Mouse (Mus musculus) spleen, adult 2 months (tissue): ENCODE data around the gene Hlcs. TPM values are rescaled to one million over a fixed set of nuclear protein-coding genes. Genes with fewer than 3 reads are reported as not detected.

Experiments used
- DNase-seq, 2 experiments: peaks; one replicate each; pipeline versions ENCODE4 v3.0.0 to v3.0.0-alpha.2; 2012 to 2021; ENCODE audit warnings: low spot score in 2 of 2, low read depth in 1 of 2
- H3K27ac ChIP-seq: fragments of 200-500 bp; 2 replicates; pipeline ENCODE4 v1.5.1; 2012; ENCODE audit warnings: low read length, inconsistent platforms; ENCODE audit not compliant: insufficient read depth
- H3K27me3 ChIP-seq: fragments of 200-500 bp; 2 replicates; pipeline ENCODE4 v1.6.1; 2012; ENCODE audit warnings: mild to moderate bottlenecking, moderate library complexity, low read length, inconsistent platforms; ENCODE audit not compliant: control insufficient read depth, insufficient read depth
- H3K36me3 ChIP-seq: fragments of 200-500 bp; 2 replicates; pipeline ENCODE4 v1.6.1; 2012; ENCODE audit warnings: mild to moderate bottlenecking, low read length, inconsistent platforms; ENCODE audit not compliant: control insufficient read depth, insufficient read depth
- H3K4me1 ChIP-seq: fragments of 200-500 bp; 2 replicates; pipeline ENCODE4 v1.6.1; 2011; ENCODE audit warnings: inconsistent platforms; ENCODE audit not compliant: control insufficient read depth, insufficient read depth, insufficient read length
- H3K4me3 ChIP-seq: fragments of 200-500 bp; 2 replicates; pipeline ENCODE4 v1.5.1; 2011; ENCODE audit warnings: mild to moderate bottlenecking, inconsistent platforms; ENCODE audit not compliant: insufficient read depth, insufficient read length; ENCODE audit errors: extremely low read depth
- CTCF ChIP-seq: fragments of 200-500 bp; IDR thresholded peaks from 2 replicates; pipeline ENCODE4 v1.5.1; 2011; ENCODE audit warnings: mild to moderate bottlenecking, inconsistent platforms; ENCODE audit not compliant: insufficient read depth, insufficient read length, insufficient replicate concordance; ENCODE audit errors: extremely low read depth
- POLR2A ChIP-seq: fragments of 200-500 bp; IDR thresholded peaks from 2 replicates; pipeline ENCODE4 v1.6.1; 2011; ENCODE audit warnings: low read depth, low read length, inconsistent platforms
- WGBS: fragments of 180-500 bp; shearing (Covaris S2); methylation state at CpG from one replicate; pipeline ENCODE4 v1.1.7; 2018; 5-methylcytosine and 5-hydroxymethylcytosine counted together
- polyA plus RNA-seq: library from polyadenylated mRNA; depleted of rRNA; stranded (reverse); fragments of >200 nt; gene quantifications from 2 replicates; pipeline ENCODE4 v1.2.3, GENCODE M21; 2012

Hlcs gene
- polyA plus RNA-seq, 1 experiment, result 9.7 TPM

DNA sequence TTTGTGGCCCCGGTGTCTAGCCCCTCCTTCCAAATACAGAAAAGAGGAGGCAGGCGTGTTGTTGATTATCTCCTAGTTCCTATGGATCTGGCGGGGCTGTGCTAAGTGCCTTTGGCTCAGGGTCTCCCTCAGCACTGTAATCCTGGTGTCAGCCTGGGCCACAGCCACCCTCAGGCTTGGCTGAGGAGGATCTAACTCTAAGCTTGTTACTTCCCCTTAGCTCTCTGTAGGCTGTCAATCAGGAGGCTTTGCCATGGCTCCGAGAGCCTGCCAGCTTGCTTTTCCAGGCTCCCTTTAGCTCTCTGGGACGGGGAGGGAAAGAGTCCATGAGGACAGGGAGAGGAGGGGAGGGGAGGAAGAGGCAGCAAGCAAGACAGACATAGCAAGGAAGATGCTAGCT is 148.4 kb downstream of the Hlcs start:
- Histone ChIP-seq H3K27ac (no peak overlapping the region), H3K36me3 (peaks cover 2% of the 10 kb centered on the region; the same call in 1 of the 2 replicates), H3K4me3 (no peak overlapping the region), H3K4me1 (no peaks in the 10 kb centered on the region), H3K27me3 (no peaks in the 10 kb centered on the region)
- TF ChIP-seq CTCF (no peak), POLR2A (no peak)
- no peak for DNase-seq
- WGBS, result 65% methylated on average over 5 of the region's 5 CpGs

DNA sequence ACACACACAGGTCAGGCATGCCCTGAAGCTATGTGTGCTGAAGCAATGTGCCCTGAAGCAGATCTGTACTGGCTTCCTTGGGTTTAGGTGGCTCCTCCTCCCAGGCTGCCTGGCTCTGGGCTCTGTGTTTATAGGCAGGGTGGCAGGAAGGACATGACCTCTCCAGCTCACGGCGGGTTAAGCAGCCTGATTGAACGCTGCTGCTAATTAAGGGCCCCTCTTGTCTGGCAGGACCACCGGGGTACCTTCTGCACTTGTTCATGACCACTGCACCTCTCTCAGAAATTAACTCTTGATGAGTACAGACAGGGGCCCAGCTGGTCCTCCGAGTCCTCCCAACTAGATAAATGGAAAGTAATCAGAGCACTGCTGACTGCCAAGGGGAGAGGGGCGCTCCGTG is 149.1 kb downstream of the Hlcs start:
- no peak overlapping the region for H3K27ac ChIP-seq
- H3K27me3 ChIP-seq, result no peaks in the 10 kb centered on the region
- no peak overlapping the region for H3K4me3 ChIP-seq
- peaks cover 2% of the 10 kb centered on the region; the same call in 1 of the 2 replicates for H3K36me3 ChIP-seq
- no peaks in the 10 kb centered on the region for H3K4me1 ChIP-seq
- WGBS, result 64% methylated on average over 7 of the region's 7 CpGs
- no peak for TF ChIP-seq POLR2A
- no peak for TF ChIP-seq CTCF
- no peak for DNase-seq

DNA sequence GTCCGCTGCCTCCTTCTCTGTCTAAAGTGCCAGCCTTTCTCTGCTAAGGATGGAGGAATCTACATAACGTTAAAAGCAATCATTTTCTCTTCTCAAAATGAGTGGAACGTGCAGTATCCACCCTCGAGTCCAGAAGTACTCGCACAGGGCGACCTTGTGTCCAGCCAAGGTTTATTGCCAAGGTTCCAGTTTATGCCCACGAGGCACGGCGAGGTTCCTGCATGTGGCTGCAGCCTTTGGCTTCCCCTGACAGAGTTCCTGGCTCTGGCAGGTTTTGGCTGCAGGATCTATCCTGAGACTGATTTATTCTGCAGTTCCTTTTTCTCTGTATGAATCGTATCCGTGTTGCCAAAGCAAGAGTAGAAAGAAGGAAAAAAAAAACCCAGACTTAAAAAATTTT is 150.3 kb downstream of the Hlcs start:
- no peak for DNase-seq
- Histone ChIP-seq H3K4me3 (no peak overlapping the region), H3K4me1 (no peaks in the 10 kb centered on the region), H3K27me3 (no peaks in the 10 kb centered on the region), H3K27ac (no peak overlapping the region), H3K36me3 (no peaks in the 10 kb centered on the region)
- no peak for TF ChIP-seq CTCF
- no peak for TF ChIP-seq POLR2A
- 74% methylated on average over 11 of the region's 11 CpGs for WGBS

DNA sequence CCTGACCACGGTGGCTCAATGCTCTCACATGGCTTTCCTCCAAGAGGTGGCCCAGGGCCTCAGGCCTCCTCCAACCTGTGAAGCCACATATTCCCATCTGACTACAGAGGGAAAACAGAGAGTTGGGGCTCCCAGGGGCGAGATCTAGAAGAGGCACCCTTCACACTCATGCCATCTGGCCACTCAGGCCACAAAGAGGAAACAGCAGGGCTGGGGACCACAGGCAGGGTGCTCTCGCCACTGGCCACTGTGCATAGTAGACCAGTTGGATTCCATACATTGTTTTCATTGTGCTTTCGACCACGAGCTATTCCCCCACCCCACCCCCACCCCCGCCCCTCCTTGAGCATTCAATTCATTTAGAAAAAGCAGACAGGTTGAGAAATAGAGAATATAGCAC is 151.4 kb downstream of the Hlcs start:
- 46% methylated on average over 6 of the region's 6 CpGs for WGBS
- H3K36me3 ChIP-seq, result no peaks in the 10 kb centered on the region
- TF ChIP-seq CTCF (no peak), POLR2A (no peak)
- no peaks in the 10 kb centered on the region for H3K4me1 ChIP-seq
- H3K27ac ChIP-seq, result no peak overlapping the region
- no peak for DNase-seq
- H3K4me3 ChIP-seq, result no peak overlapping the region
- H3K27me3 ChIP-seq, result no peaks in the 10 kb centered on the region

DNA sequence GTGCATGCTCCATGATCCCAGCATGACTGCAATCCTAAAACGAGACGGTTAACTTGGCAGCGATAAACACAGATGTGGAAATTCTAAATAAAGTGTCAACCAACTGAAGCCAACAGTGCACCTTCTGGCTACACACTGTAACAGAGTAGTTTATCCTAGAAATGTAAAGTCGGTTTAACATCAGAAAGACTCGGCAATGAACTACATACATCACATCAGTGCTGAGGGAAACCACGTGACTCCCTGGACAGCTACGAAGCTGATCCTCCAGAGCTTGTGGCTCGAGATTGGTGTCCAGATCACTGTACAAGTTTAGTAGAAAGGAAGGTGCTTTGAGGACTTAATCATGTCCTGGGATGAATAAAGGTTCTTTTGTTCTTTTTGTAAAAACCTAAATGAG is 155.6 kb downstream of the Hlcs start:
- TF ChIP-seq CTCF, result no peak
- TF ChIP-seq POLR2A, result no peak
- no peaks in the 10 kb centered on the region for H3K4me1 ChIP-seq
- H3K27me3 ChIP-seq, result no peaks in the 10 kb centered on the region
- 89% methylated on average over 8 of the region's 8 CpGs for WGBS
- DNase-seq, result no peak
- H3K27ac ChIP-seq, result no peak overlapping the region
- no peaks in the 10 kb centered on the region for H3K36me3 ChIP-seq
- H3K4me3 ChIP-seq, result no peak overlapping the region

DNA sequence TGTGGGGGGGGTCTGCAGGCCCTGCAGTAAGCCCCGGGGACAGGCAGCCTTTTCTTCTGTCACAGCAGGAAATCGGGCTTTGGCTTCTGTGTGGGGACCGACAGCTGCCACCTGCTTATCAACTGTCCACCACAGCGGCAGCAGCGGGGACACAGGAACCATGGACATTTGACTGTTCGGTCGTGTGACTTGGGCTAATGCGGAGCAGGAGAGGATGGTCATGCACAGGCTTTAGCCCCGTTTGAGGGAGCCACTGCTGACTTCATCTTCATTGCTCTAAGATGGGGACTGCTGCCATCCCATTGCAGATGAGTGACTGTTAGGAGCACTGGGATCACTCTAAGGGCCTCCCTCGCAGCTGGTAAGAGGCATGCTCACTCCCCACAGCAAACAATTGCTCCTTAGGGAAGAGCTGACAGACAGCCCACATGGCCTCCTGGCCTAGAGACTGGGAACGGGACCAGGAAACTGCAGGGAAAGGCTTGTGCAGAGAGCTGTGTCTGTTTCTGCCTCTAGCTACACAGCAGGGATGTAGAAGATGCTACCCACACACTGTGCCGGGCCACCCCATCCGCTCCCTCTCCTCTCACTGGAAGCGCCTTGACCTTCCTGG is 158.2 kb downstream of the Hlcs start:
- WGBS, result 63% methylated on average over 14 of the region's 14 CpGs
- H3K36me3 ChIP-seq, result no peaks in the 10 kb centered on the region
- TF ChIP-seq POLR2A (no peak), CTCF (no peak)
- no peak overlapping the region for H3K4me3 ChIP-seq
- H3K4me1 ChIP-seq, result no peaks in the 10 kb centered on the region
- no peak overlapping the region for H3K27ac ChIP-seq
- no peaks in the 10 kb centered on the region for H3K27me3 ChIP-seq
- DNase-seq, result no peak
